ENCODE assay signal across 8 mouse cellular contexts in genomic region chr11:69682209-69682839, GRCm38 (mm10). TPM values are rescaled to one million over a fixed set of nuclear protein-coding genes. Genes with fewer than 3 reads are reported as not detected.
DNase-seq lines count a peak whose midpoint lies in the region; ATAC-seq and TF ChIP-seq lines count a peak whose summit lies in the region.

No protein-coding gene starts in this region.

- peak overlapping the region; percentile 94 for H3K27ac ChIP-seq in heart, embryonic 12.5 days (ENCODE audit: poor library complexity, severe bottlenecking)
- H3K27ac ChIP-seq in ES-Bruce4 (ENCODE audit: insufficient read depth, low read length): peak overlapping the region; percentile 32
- H3K27ac ChIP-seq in forebrain, embryonic 16.5 days (ENCODE audit: low read length): peak overlapping the region; percentile 97
- H3K27ac ChIP-seq in liver, embryonic 16.5 days (ENCODE audit: low read length): peak overlapping the region; percentile 94

- H3K27me3 ChIP-seq in heart, embryonic 12.5 days (replicated peaks): no peaks in the 10 kb centered on the region
- H3K27me3 ChIP-seq in ES-Bruce4 (ENCODE audit: control insufficient read depth, insufficient read depth, low read length, poor library complexity, severe bottlenecking): no peaks in the 10 kb centered on the region
- no peaks in the 10 kb centered on the region for H3K27me3 ChIP-seq in forebrain, embryonic 16.5 days (replicated peaks; ENCODE audit: control insufficient read depth, insufficient read depth, low read length)
- H3K27me3 ChIP-seq in liver, embryonic 16.5 days (ENCODE audit: control insufficient read depth, insufficient read depth, low read depth, low read length): no peaks in the 10 kb centered on the region

- H3K9me3 ChIP-seq in heart, embryonic 12.5 days (replicated peaks): no peaks in the 10 kb centered on the region
- no peaks in the 10 kb centered on the region for H3K9me3 ChIP-seq in ES-Bruce4 (replicated peaks; ENCODE audit: control insufficient read depth, insufficient read depth, low read length, poor library complexity, severe bottlenecking)
- H3K9me3 ChIP-seq in forebrain, embryonic 16.5 days (ENCODE audit: control insufficient read depth, low read length): no peaks in the 10 kb centered on the region
- no peaks in the 10 kb centered on the region for H3K9me3 ChIP-seq in liver, embryonic 16.5 days (replicated peaks; ENCODE audit: control insufficient read depth, low read length)

- WGBS in heart, embryonic 12.5 days: 24% methylated on average over 24 of the region's 24 CpGs
- 21% methylated on average over 24 of the region's 24 CpGs for WGBS in forebrain, embryonic 16.5 days
- 18% methylated on average over 24 of the region's 24 CpGs for WGBS in liver, embryonic 16.5 days (ENCODE audit: insufficient replicate concordance)

- no peak for ATAC-seq in heart, embryonic 12.5 days (ENCODE audit: insufficient number of reproducible peaks, low FRiP score)
- peak; percentile 8; the same call in 1 of the 2 replicates for ATAC-seq in forebrain, embryonic 16.5 days
- ATAC-seq in liver, embryonic 16.5 days (ENCODE audit: low read depth): no peak

- TF ChIP-seq POLR2A in ES-Bruce4 (IDR thresholded peaks at IDR 0.05; ENCODE audit: insufficient read depth, low read length): no peak

- peak overlapping the region; percentile 91 for H3K4me2 ChIP-seq in heart, embryonic 12.5 days
- peak overlapping the region; percentile 98 for H3K4me2 ChIP-seq in forebrain, embryonic 16.5 days (ENCODE audit: low read length)
- peak overlapping the region; percentile 95 for H3K4me2 ChIP-seq in liver, embryonic 16.5 days (ENCODE audit: low read depth, low read length)

- TF ChIP-seq CTCF in ES-Bruce4 (IDR thresholded peaks at IDR 0.05; ENCODE audit: low read depth, low read length): no peak

- peak overlapping the region; percentile 88 for H3K9ac ChIP-seq in heart, embryonic 12.5 days
- H3K9ac ChIP-seq in ES-Bruce4 (ENCODE audit: low read depth, poor library complexity, severe bottlenecking): peak overlapping the region; percentile 85
- H3K9ac ChIP-seq in forebrain, embryonic 16.5 days (replicated peaks; ENCODE audit: low read depth, low read length): peak overlapping the region; percentile 88
- H3K9ac ChIP-seq in liver, embryonic 16.5 days (ENCODE audit: low read depth, low read length): peak overlapping the region; percentile 88

- H3K4me3 ChIP-seq in heart, embryonic 12.5 days: peak overlapping the region; percentile 67
- H3K4me3 ChIP-seq in ES-Bruce4 (ENCODE audit: low read depth, low read length): peak overlapping the region; percentile 71
- peak overlapping the region; percentile 88 for H3K4me3 ChIP-seq in forebrain, embryonic 16.5 days (replicated peaks; ENCODE audit: low read length)
- H3K4me3 ChIP-seq in liver, embryonic 16.5 days (ENCODE audit: low read depth, low read length): peak overlapping the region; percentile 88

- no peak for TF ChIP-seq EP300 in ES-Bruce4 (IDR thresholded peaks at IDR 0.05; ENCODE audit: insufficient read depth, low read depth, low read length)

- no peak for DNase-seq in heart, adult 18-20 months
- DNase-seq in adrenal gland, postnatal 14 days: no peak
- no peak for DNase-seq in right cerebral cortex, postnatal 25 days
- no peak for DNase-seq in thymus, postnatal 36 days

- H3K36me3 ChIP-seq in heart, embryonic 12.5 days: peaks cover 30% of the 10 kb centered on the region
- peaks cover 30% of the 10 kb centered on the region for H3K36me3 ChIP-seq in ES-Bruce4 (ENCODE audit: control insufficient read depth, insufficient read depth, low read length, poor library complexity, severe bottlenecking)
- H3K36me3 ChIP-seq in forebrain, embryonic 16.5 days (ENCODE audit: control insufficient read depth, insufficient read depth): peaks cover 7% of the 10 kb centered on the region; the same call in 1 of the 2 replicates
- no peaks in the 10 kb centered on the region for H3K36me3 ChIP-seq in liver, embryonic 16.5 days (ENCODE audit: control insufficient read depth, insufficient read depth)

- peaks cover 48% of the 10 kb centered on the region for H3K4me1 ChIP-seq in heart, embryonic 12.5 days (replicated peaks)
- H3K4me1 ChIP-seq in ES-Bruce4 (ENCODE audit: control insufficient read depth, insufficient read depth, low read length): no peaks in the 10 kb centered on the region
- H3K4me1 ChIP-seq in forebrain, embryonic 16.5 days (replicated peaks; ENCODE audit: control insufficient read depth, insufficient read depth, low read length): peaks cover 45% of the 10 kb centered on the region
- peaks cover 36% of the 10 kb centered on the region for H3K4me1 ChIP-seq in liver, embryonic 16.5 days (ENCODE audit: control insufficient read depth, low read depth, low read length)

RNA-seq across cellular contexts. Expression of gene Senp3, which starts 0.4 kb away (rescaled TPM):
- 74.3 and 83.0 TPM in 2 replicates for polyA plus RNA-seq in heart, embryonic 12.5 days (2016; fragmentation: Nextera tagmentation; extraction: Ambion mirVana)
- total RNA-seq in heart, adult 18-20 months (2021): 10 to 100 TPM; 27.3 to 35.1 TPM
- polyA plus RNA-seq in ES-Bruce4 (2011; ENCODE audit: insufficient read depth, insufficient read length, low read depth, missing spikeins): 198 and 221 TPM in 2 replicates
- 97.0 and 115 TPM in 2 replicates for polyA plus RNA-seq in forebrain, embryonic 16.5 days (2015; fragmentation: Nextera tagmentation; extraction: Ambion mirVana)
- 22.7 and 24.9 TPM in 2 replicates for polyA plus RNA-seq in liver, embryonic 16.5 days (2015; fragmentation: Nextera tagmentation; extraction: Ambion mirVana)
- 71.6 and 72.4 TPM in 2 replicates for total RNA-seq in adrenal gland, postnatal 14 days (2021)

RNA-seq across cellular contexts. Expression of gene Tnfsf13, which starts 3.3 kb away (rescaled TPM):
- polyA plus RNA-seq in heart, embryonic 12.5 days (2016; fragmentation: Nextera tagmentation; extraction: Ambion mirVana): 0.28 and 0.47 TPM in 2 replicates
- total RNA-seq in heart, adult 18-20 months (2021): 1 to 10 TPM; 1.5 to 1.7 TPM
- 1.3 and 2.9 TPM in 2 replicates for polyA plus RNA-seq in ES-Bruce4 (2011; ENCODE audit: insufficient read depth, insufficient read length, low read depth, missing spikeins)
- polyA plus RNA-seq in forebrain, embryonic 16.5 days (2015; fragmentation: Nextera tagmentation; extraction: Ambion mirVana): 0.34 and 0.46 TPM in 2 replicates
- 0.17 and 0.40 TPM in 2 replicates for polyA plus RNA-seq in liver, embryonic 16.5 days (2015; fragmentation: Nextera tagmentation; extraction: Ambion mirVana)
- 2.7 and 4.0 TPM in 2 replicates for total RNA-seq in adrenal gland, postnatal 14 days (2021)

RNA-seq across cellular contexts. Expression of gene Eif4a1, which starts 10.1 kb away (rescaled TPM):
- polyA plus RNA-seq in heart, embryonic 12.5 days (2016; fragmentation: Nextera tagmentation; extraction: Ambion mirVana): 404 and 420 TPM in 2 replicates
- total RNA-seq in heart, adult 18-20 months (2021): 100 to 1,000 TPM; 185 to 188 TPM
- polyA plus RNA-seq in ES-Bruce4 (2011; ENCODE audit: insufficient read depth, insufficient read length, low read depth, missing spikeins): 1,464 and 1,502 TPM in 2 replicates
- 563 and 599 TPM in 2 replicates for polyA plus RNA-seq in forebrain, embryonic 16.5 days (2015; fragmentation: Nextera tagmentation; extraction: Ambion mirVana)
- polyA plus RNA-seq in liver, embryonic 16.5 days (2015; fragmentation: Nextera tagmentation; extraction: Ambion mirVana): 223 and 225 TPM in 2 replicates
- 642 and 752 TPM in 2 replicates for total RNA-seq in adrenal gland, postnatal 14 days (2021)

RNA-seq across cellular contexts. Expression of gene Tnfsf12, which starts 13.3 kb away (rescaled TPM):
- polyA plus RNA-seq in heart, embryonic 12.5 days (2016; fragmentation: Nextera tagmentation; extraction: Ambion mirVana): 5.6 and 6.9 TPM in 2 replicates
- 10 to 100 TPM; 16.9 to 17.1 TPM for total RNA-seq in heart, adult 18-20 months (2021)
- 3.4 and 4.1 TPM in 2 replicates for polyA plus RNA-seq in ES-Bruce4 (2011; ENCODE audit: insufficient read depth, insufficient read length, low read depth, missing spikeins)
- polyA plus RNA-seq in forebrain, embryonic 16.5 days (2015; fragmentation: Nextera tagmentation; extraction: Ambion mirVana): 1.1 and 1.2 TPM in 2 replicates
- polyA plus RNA-seq in liver, embryonic 16.5 days (2015; fragmentation: Nextera tagmentation; extraction: Ambion mirVana): 2.5 and 2.8 TPM in 2 replicates
- total RNA-seq in adrenal gland, postnatal 14 days (2021): 20.3 and 21.5 TPM in 2 replicates

RNA-seq across cellular contexts. Expression of gene Tnfsfm13, which starts 13.6 kb away (rescaled TPM):
- polyA plus RNA-seq in heart, embryonic 12.5 days (2016; fragmentation: Nextera tagmentation; extraction: Ambion mirVana): 1.5 and 3.3 TPM in 2 replicates
- 1 to 10 TPM; 2.5 to 4.1 TPM for total RNA-seq in heart, adult 18-20 months (2021)
- 1.9 and 3.6 TPM in 2 replicates for polyA plus RNA-seq in ES-Bruce4 (2011; ENCODE audit: insufficient read depth, insufficient read length, low read depth, missing spikeins)
- polyA plus RNA-seq in forebrain, embryonic 16.5 days (2015; fragmentation: Nextera tagmentation; extraction: Ambion mirVana): 0.81 and 1.2 TPM in 2 replicates
- polyA plus RNA-seq in liver, embryonic 16.5 days (2015; fragmentation: Nextera tagmentation; extraction: Ambion mirVana): 0.95 and 1.1 TPM in 2 replicates
- 3.9 and 4.6 TPM in 2 replicates for total RNA-seq in adrenal gland, postnatal 14 days (2021)

Comparison
In these comparisons a context has a peak if more than half of its experiments do, and no peak if none do; other contexts are left out.
1. H3K27ac ChIP-seq: peak in every context shown above with its lines; median percentile 97 in forebrain, embryonic 16.5 days; 94 in heart, embryonic 12.5 days; 94 in liver, embryonic 16.5 days; 32 in ES-Bruce4.